Mouse (Mus musculus) liver, embryonic 14 days (tissue): ENCODE measurements around the gene Ankrd23. TPM values are rescaled to one million over a fixed set of nuclear protein-coding genes. Genes with fewer than 3 reads are reported as not detected.

Source experiments
- polyA plus RNA-seq: library from polyadenylated mRNA; depleted of rRNA; stranded (reverse); fragments of >200 nt; gene quantifications from 2 replicates; pipeline ENCODE4 v1.2.3, GENCODE M21; 2012; rRNA removed

The Ankrd23 gene
- polyA plus RNA-seq = 2.4 and 2.8 TPM in 2 replicates

GRCm38 (mm10) chr1:36536783-36537182 lies at the start of gene Ankrd23:
Gene Ankrd23 (minus strand): TSS chr1:36536883.

DNA sequence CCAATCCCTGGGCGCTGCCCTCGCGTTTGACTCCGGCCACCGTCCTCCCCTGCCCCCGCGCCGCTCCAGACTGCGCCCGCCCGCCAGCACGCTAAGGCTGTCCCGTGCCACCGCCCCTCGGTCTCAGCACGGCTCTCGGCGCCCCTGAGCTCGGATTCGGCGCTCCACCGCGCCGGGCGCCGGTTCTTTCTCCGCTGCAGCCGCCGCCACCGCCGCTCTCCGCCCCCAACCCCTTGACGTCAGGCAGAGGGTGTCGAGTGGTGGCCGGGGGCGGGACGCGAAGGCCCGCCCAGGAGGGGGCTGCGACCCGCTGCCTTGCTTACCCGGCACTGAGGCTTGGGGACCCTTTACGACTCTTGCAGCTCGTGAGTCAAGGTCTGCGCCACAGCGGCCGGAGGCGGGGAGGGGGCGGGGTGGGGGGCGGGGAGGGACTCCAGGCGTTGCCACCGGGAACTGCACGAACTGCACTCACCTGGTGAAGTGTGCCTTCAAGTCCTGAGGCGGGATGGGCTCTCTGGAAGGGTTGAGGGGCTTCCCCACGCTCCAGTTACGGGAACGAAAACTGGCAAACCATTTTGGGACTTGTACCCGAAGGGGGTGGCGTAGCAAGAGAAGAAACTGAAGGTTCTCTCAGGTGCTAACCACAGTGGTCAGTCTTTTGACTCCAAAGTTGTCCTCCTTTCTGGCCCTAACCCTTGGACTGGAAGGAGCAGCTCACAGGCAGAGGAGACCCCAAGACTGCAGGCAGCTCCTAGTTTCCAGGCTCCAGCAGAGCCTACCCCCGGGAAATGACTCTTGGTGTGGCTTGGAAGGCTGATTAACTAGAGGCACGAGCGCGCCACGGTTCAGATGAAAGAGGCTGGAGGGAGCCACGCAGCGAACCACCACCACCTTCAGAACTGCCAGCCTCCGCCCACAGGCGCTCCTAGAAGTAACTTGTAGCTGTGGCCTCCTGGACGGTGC lies 21.6 kb upstream of the Ankrd23 start, which contains the start of gene Sema4c:
Sema4c (minus strand) TSS at position 319 of the 963 bp plus-strand sequence.

GRCm38 (mm10) chr1:36546888-36547471 lies 10.3 kb upstream of the Ankrd23 start, which contains the start of gene Ankrd39:
Gene Ankrd39 (minus strand): TSS chr1:36547445.

DNA sequence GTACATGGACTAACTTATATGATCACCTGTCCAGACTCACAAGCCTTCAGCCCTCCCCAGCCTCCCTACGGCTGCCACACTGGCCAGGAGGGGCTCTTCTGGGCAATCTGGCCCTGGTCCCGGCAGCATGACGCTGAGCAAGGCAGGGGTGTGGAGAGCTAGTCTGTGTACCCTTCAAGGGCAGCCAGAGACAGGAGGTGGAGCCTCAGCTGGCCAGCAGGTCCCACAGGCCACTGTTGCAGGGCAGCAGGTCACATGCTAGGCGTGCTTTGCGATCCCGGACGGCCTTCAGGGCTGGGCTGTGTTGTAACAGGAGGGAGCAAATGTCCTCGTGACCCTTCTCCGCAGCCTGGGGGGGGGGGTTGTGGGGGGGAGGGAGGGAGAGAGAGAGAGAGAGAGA lies 2.5 kb upstream of the Ankrd23 start, which contains the start of gene Gm42417:
Gm42417 (minus strand) TSS at position 244 of the 400 bp plus-strand sequence.

GRCm38 (mm10) chr1:36511289-36512021 lies 25.2 kb downstream of the Ankrd23 start, which contains the start of gene Cnnm3:
Gene Cnnm3 (plus strand): TSS chr1:36511867.

Other genes with a start within 250 kb of the Ankrd23 start
- 0.84 and 1.2 TPM in 2 replicates for gene Arid5a, start 229.2 kb downstream of the Ankrd23 start, polyA plus RNA-seq
- 10.3 and 11.8 TPM in 2 replicates for gene Kansl3, start 167.7 kb downstream of the Ankrd23 start, polyA plus RNA-seq
- gene Fer1l5, start 164.6 kb downstream of the Ankrd23 start, polyA plus RNA-seq = under 0.01 and 0.01 TPM in 2 replicates
- 4.6 and 5.6 TPM in 2 replicates for gene Lman2l, start 91.6 kb downstream of the Ankrd23 start, polyA plus RNA-seq
- 0.74 and 0.86 TPM in 2 replicates for gene Cnnm4, start 65.3 kb downstream of the Ankrd23 start, polyA plus RNA-seq
- gene Cnnm3, start 25.0 kb downstream of the Ankrd23 start, polyA plus RNA-seq = 3.1 TPM in 2 replicates
- gene Gm42417, start 2.5 kb upstream of the Ankrd23 start, polyA plus RNA-seq = 0.02 TPM in 1 of 2 replicates, not detected in the other
- 3.3 and 3.8 TPM in 2 replicates for gene Ankrd39, start 10.6 kb upstream of the Ankrd23 start, polyA plus RNA-seq
- 2.4 and 2.6 TPM in 2 replicates for gene Sema4c, start 21.5 kb upstream of the Ankrd23 start, polyA plus RNA-seq
- 0.08 TPM in 2 replicates for gene Fam178b, start 146.3 kb upstream of the Ankrd23 start, polyA plus RNA-seq
- 272 and 285 TPM in 2 replicates for gene Cox5b, start 154.6 kb upstream of the Ankrd23 start, polyA plus RNA-seq
- gene 4933424G06Rik, start 173.3 kb upstream of the Ankrd23 start, polyA plus RNA-seq = 0.02 TPM in 1 of 2 replicates, not detected in the other
- 24.2 and 27.5 TPM in 2 replicates for gene Actr1b, start 177.5 kb upstream of the Ankrd23 start, polyA plus RNA-seq
- gene Zap70, start 224.9 kb upstream of the Ankrd23 start, polyA plus RNA-seq = 0.05 TPM in 2 replicates